Mouse (Mus musculus) hindbrain, embryonic 13.5 days (tissue): ENCODE measurements around the gene Col23a1. TPM values are rescaled to one million over a fixed set of nuclear protein-coding genes. Genes with fewer than 3 reads are reported as not detected.
"Not testable (repeated sequence)": the region's sequence is repeated elsewhere in the genome, so short reads cannot be mapped to it uniquely, and the experiment has no call there.

ENCODE experiments used
- ATAC-seq: fragments of 200-750 bp; cut with Nextera tagmentation; 2 replicates; pipeline ENCODE4 v1.8.0; 2017; ENCODE audit warnings: moderate TSS enrichment; ENCODE audit not compliant: low FRiP score
- H3K27ac ChIP-seq: fragments of 300-500 bp; sonication (generic); 2 replicates; pipeline ENCODE4 v1.5.1; 2015; ENCODE audit warnings: inconsistent platforms, mild to moderate bottlenecking, moderate library complexity
- H3K27me3 ChIP-seq: fragments of 300-500 bp; sonication (generic); 2 replicates; pipeline ENCODE4 v1.6.1; 2015; ENCODE audit warnings: mild to moderate bottlenecking, inconsistent platforms
- H3K36me3 ChIP-seq: fragments of 300-500 bp; sonication (generic); 2 replicates; pipeline ENCODE4 v1.6.1; 2015; ENCODE audit warnings: mild to moderate bottlenecking, inconsistent platforms
- H3K4me1 ChIP-seq: fragments of 300-500 bp; sonication (generic); replicated peaks from 2 replicates; pipeline ENCODE4 v1.6.1; 2015; ENCODE audit warnings: inconsistent platforms
- H3K4me2 ChIP-seq: fragments of 300-500 bp; sonication (generic); 2 replicates; pipeline ENCODE4 v1.6.1; 2015; ENCODE audit warnings: inconsistent platforms, mild to moderate bottlenecking, moderate library complexity
- H3K4me3 ChIP-seq: fragments of 300-500 bp; sonication (generic); 2 replicates; pipeline ENCODE4 v1.5.1; 2015; ENCODE audit warnings: mild to moderate bottlenecking, inconsistent platforms
- H3K9ac ChIP-seq: fragments of 300-500 bp; sonication (generic); 2 replicates; pipeline ENCODE4 v1.6.1; 2015; ENCODE audit warnings: mild to moderate bottlenecking, inconsistent platforms
- H3K9me3 ChIP-seq: fragments of 300-500 bp; sonication (generic); 2 replicates; pipeline ENCODE4 v1.6.1; 2016; ENCODE audit warnings: inconsistent platforms
- WGBS: fragments of 180-500 bp; shearing (Covaris S2); methylation state at CpG from one replicate; pipeline ENCODE4 v1.1.7; 2015; 5-methylcytosine and 5-hydroxymethylcytosine counted together
- polyA plus RNA-seq: library from polyadenylated mRNA; unstranded; fragments of >200 nt; fragmentation: Nextera tagmentation; extraction: Ambion mirVana; gene quantifications from 2 replicates; pipeline ENCODE4 v1.2.1, GENCODE M21; 2015

Col23a1 gene
- polyA plus RNA-seq, 1 experiment from 2014 or later = 7.1 TPM

DNA sequence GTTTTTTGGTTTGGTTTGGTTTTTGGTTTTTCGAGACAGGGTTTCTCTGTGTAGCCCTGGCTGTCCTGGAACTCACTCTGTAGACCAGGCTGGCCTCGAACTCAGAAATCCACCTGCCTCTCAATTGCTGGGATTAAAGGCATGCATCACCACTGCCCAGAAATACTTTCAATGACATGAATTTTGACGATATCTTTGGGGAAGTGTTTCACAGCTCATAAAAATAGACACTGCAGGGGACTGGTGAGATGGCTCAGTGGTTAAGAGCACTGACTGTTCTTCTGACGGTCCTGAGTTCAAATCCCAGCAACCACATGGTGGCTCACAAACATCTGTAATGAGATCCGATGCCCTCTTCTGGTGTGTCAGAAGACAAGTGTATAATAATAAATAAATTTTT, 320.2 kb downstream of the Col23a1 start:
- not testable (repeated sequence) for H3K27me3 ChIP-seq, H3K27ac ChIP-seq, ATAC-seq, H3K9me3 ChIP-seq, H3K36me3 ChIP-seq, H3K4me2 ChIP-seq, H3K4me3 ChIP-seq, H3K9ac ChIP-seq
- H3K4me1 ChIP-seq = peaks cover 16% of the 10 kb centered on the region
- 94% methylated on average over 5 of the region's 5 CpGs for WGBS

DNA sequence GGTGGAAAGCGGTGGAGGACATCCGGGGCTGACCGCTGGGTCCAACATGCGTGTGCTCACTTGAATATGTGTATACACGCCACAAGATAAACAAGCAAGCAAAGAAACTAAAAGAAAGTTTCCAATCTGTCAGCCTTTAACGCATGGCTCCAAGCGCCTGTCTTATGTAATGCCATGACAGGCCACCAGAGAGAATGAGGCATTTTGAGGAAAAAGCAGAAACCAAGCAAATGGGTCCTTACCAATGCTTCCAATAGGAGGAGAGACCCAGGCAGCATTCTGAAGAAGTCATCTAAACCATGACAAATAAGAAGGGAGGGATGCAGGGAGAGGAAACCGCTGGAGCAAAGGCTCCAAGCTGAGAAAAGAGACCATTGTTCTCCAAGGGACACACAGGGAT, 324.5 kb downstream of the Col23a1 start:
- no peaks in the 10 kb centered on the region for H3K9me3 ChIP-seq
- no peak overlapping the region for H3K4me3 ChIP-seq
- H3K4me1 ChIP-seq = peaks cover 16% of the 10 kb centered on the region
- no peak overlapping the region for H3K27ac ChIP-seq
- no peak overlapping the region for H3K4me2 ChIP-seq
- no peak for ATAC-seq
- WGBS = 84% methylated on average over 8 of the region's 8 CpGs
- H3K36me3 ChIP-seq = no peaks in the 10 kb centered on the region
- no peaks in the 10 kb centered on the region for H3K27me3 ChIP-seq
- no peak overlapping the region for H3K9ac ChIP-seq

DNA sequence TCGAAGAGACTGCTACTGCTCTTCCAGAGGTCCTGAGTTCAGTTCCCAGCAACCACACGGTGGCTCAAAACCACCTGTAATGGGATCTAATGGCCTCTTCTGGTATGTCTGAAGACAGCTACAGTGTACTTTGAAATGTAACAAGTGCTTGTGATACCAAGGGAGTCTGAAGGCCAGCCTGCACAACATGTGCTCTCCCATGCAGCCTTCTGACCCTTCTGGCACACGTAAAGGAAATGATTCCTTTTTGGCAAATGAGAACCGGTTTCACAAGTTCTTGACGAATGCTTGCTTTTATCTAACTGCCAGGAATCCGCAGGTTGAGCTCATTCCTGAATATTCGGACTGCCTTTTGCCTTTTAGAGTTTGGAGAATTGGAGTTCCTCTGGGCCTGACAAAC, 325.4 kb downstream of the Col23a1 start:
- H3K4me3 ChIP-seq = peak overlapping the region; percentile 32
- 57% methylated on average over 7 of the region's 7 CpGs for WGBS

DNA sequence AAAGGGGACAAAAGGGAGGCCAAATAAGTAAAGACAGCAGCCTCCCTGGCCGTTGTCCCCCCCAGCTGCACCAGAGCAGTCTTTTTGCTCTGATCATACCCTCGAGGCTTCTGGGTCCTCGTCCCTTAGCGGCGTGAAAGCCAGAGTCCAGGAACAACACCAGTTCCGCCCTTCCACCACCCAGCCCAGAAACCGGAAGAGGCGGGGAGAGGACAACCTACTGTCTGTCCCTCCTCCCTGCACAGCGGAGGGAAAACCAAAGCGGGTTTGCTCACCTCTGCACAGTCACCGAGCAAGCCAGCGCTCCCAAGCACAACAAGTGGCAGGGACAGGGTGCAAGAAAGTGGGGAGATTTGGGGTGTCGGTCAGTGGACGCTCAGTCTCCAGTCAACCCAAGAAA, 325.9 kb downstream of the Col23a1 start:
- peaks cover 24% of the 10 kb centered on the region for H3K4me1 ChIP-seq
- no peaks in the 10 kb centered on the region for H3K27me3 ChIP-seq
- H3K4me3 ChIP-seq = peak overlapping the region; percentile 32
- ATAC-seq = no peak
- no peak overlapping the region for H3K27ac ChIP-seq
- no peaks in the 10 kb centered on the region for H3K9me3 ChIP-seq
- peak overlapping the region; percentile 57 for H3K4me2 ChIP-seq
- H3K36me3 ChIP-seq = no peaks in the 10 kb centered on the region
- peak overlapping the region; percentile 66 for H3K9ac ChIP-seq
- 4% methylated on average over 14 of the region's 14 CpGs for WGBS

More for the DNA sequence above, 325.4 kb downstream of the Col23a1 start:
- H3K27me3 ChIP-seq = no peaks in the 10 kb centered on the region
- no peak for ATAC-seq
- H3K4me2 ChIP-seq = peak overlapping the region; percentile 57
- H3K4me1 ChIP-seq = peaks cover 19% of the 10 kb centered on the region
- H3K36me3 ChIP-seq = no peaks in the 10 kb centered on the region
- peak overlapping the region; percentile 66 for H3K9ac ChIP-seq
- no peak overlapping the region for H3K27ac ChIP-seq
- H3K9me3 ChIP-seq = no peaks in the 10 kb centered on the region

DNA sequence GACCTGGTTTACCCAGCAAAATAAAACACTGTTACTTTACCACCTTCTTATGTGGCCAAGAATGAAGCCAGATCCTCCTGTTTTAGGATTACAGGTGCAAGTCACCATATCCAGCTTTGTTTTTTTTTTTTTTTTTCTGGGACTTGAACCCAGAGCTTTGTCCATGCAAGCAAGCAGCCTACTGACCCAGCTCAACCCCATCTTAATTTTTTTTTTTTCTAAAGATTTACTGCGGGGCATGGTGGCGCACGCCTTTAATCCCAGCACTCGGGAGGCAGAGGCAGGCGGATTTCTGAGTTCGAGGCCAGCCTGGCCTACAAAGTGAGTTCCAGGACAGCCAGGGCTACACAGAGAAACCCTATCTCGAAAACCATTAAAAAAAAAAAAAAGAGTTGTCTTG, 326.4 kb downstream of the Col23a1 start:
- not testable (repeated sequence) for H3K27me3 ChIP-seq, ATAC-seq, H3K9ac ChIP-seq, H3K27ac ChIP-seq, H3K9me3 ChIP-seq, H3K36me3 ChIP-seq
- H3K4me2 ChIP-seq = peak overlapping the region; percentile 57
- H3K4me1 ChIP-seq = peaks cover 29% of the 10 kb centered on the region
- peak overlapping the region; percentile 32; the same call in 1 of the 2 replicates for H3K4me3 ChIP-seq
- WGBS = 92% methylated on average over 7 of the region's 7 CpGs

DNA sequence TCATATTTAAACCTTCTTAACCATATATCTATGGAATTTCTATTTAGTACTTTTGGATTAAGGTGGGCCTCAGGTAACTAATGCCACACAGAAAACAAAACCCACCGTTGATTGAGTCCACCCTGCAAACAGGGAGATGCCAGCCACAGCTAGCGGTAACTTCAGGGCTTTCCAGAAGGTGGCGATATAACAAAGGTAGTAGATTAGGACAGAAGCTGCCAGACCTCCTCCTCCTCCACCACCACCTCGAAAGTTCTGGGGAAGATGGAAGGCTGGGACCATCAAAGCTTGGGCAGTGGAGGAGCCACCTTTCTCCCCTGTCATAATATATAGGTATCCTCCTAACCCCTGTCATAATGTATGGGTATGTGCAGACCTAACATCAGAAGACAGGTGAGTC, 328.0 kb downstream of the Col23a1 start:
- Histone ChIP-seq H3K4me2 (no peak overlapping the region), H3K36me3 (peaks cover 13% of the 10 kb centered on the region), H3K9ac (no peak overlapping the region), H3K4me3 (no peak overlapping the region), H3K27me3 (no peaks in the 10 kb centered on the region), H3K4me1 (peaks cover 38% of the 10 kb centered on the region), H3K9me3 (no peaks in the 10 kb centered on the region), H3K27ac (no peak overlapping the region)
- no peak for ATAC-seq
- 3% methylated on average over 4 of the region's 4 CpGs for WGBS

DNA sequence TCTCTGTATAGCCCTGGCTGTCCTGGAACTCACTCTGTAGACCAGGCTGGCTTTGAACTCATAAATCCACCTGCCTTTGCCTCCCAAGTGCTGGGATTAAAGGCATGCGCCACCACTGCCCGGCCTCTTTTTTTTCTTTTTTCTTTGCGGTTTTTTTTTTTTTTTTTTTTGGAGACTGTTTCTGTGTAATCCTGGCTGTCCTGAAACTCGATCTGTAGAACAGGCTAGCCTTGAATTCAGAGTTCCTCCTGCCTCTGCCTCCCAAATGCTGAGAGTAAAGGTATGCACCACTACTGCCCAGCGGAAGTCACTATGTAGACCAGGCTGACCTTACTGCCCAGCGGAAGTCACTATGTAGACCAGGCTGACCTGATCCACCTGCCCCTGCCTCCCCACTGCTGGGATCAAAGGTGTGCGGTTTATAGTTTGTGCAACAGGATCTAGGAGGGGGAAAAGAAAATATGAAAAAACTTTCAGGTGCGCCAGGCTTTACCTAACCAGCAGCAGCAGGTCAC, 329.2 kb downstream of the Col23a1 start:
- 59% methylated on average over 8 of the region's 8 CpGs for WGBS
- peak overlapping the region; percentile 76 for H3K4me2 ChIP-seq
- H3K36me3 ChIP-seq = peaks cover 26% of the 10 kb centered on the region
- peak overlapping the region; percentile 13; the same call in 1 of the 2 replicates for H3K27ac ChIP-seq
- peak overlapping the region; percentile 46; the same call in 1 of the 2 replicates for H3K9ac ChIP-seq
- ATAC-seq = peak; percentile 66
- no peaks in the 10 kb centered on the region for H3K9me3 ChIP-seq
- H3K27me3 ChIP-seq = no peaks in the 10 kb centered on the region
- peak overlapping the region; percentile 81 for H3K4me3 ChIP-seq
- H3K4me1 ChIP-seq = peaks cover 38% of the 10 kb centered on the region

DNA sequence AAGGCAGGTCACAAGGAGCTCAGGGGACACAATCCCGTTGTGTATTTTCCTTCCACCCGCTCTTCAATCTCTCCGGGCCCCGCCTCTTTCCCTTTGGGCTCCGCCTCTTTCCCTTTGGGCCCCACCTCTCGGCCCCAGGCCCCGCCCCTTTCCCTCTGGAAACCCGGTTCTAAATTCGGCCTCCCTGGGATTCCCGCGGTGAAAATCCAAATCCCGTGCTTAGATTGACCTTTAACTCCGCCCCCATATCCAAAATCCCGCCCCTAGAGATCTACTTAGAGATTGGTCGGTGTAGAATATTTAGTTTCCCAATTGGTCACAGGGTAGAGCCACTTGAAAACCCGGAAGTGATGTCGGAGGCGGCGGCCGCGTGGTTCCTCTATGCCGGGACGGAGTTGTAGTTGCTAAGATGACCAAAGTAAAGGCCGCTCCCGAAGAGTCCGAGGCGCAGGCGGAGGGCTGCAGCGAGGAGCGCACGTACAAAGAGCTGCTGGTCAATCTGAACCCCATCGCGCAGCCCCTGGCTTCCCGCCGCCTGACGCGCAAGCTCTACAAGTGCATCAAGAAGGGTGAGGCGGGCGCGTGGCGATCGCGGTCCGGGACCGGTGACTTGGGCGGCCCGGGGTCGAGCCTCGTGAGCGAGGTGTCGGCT, 329.8 kb downstream of the Col23a1 start, which contains the start of gene Nhp2:
TSS of gene Nhp2 (plus strand) at position 327 of the 652 bp plus-strand sequence.
- peak within 1 kb of the TSS; percentile 61; the same call in 1 of the 2 replicates for H3K27ac ChIP-seq
- under 1% methylated on average over 51 of the region's 51 CpGs for WGBS
- peak; percentile 93 for ATAC-seq

DNA sequence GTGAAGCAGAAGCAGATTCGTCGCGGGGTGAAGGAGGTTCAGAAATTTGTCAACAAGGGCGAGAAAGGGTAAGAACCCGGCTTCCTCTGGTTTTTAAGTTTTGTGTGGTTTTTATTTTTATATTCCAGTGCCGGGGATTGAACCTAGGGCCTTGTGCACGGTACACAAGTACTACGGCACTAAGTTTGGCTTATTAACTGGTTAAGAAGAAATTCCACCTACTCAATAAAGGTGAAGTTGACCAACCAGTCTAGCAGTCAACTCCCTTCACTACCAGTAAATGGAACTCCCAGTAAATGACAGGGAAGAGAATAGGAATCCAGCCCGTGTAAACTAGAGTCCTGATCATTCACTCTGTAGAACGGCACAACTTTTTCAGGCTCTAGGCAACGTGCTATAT, 330.4 kb downstream of the Col23a1 start:
- 2% methylated on average over 11 of the region's 11 CpGs for WGBS

More for the DNA sequence above, 329.8 kb downstream of the Col23a1 start, which contains the start of gene Nhp2:
- Histone ChIP-seq H3K4me2 (peak within 1 kb of the TSS; percentile 76), H3K9ac (peak within 1 kb of the TSS; percentile 79), H3K9me3 (no peaks in the 10 kb centered on the region), H3K27me3 (no peaks in the 10 kb centered on the region), H3K4me3 (peak within 1 kb of the TSS; percentile 81), H3K36me3 (peaks cover 32% of the 10 kb centered on the region), H3K4me1 (peaks cover 37% of the 10 kb centered on the region)

DNA sequence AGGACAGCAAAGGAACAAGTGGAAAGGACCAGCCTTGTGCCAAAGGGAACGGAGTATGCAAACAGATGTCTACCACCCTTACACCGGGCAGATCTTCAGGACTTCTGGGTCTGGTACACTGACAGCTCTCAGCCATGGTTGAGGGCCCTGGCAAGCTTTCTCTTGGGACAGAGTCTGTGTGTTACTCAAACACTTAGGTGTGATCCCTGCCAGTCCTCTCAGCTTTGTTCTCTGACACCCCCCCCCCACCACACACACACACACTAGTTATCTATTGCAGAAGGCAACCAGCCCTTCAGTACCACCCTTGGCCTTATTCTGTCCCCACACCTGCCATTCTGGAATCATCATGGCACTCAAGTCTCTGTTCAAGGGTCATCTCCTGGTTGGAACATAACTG, 332.1 kb downstream of the Col23a1 start:
- no peaks in the 10 kb centered on the region for H3K27me3 ChIP-seq
- 97% methylated on average over 2 of the region's 2 CpGs for WGBS
- ATAC-seq = no peak
- no peak overlapping the region for H3K4me2 ChIP-seq
- peaks cover 53% of the 10 kb centered on the region for H3K36me3 ChIP-seq
- H3K9ac ChIP-seq = no peak overlapping the region
- no peak overlapping the region for H3K4me3 ChIP-seq
- H3K9me3 ChIP-seq = no peaks in the 10 kb centered on the region
- H3K27ac ChIP-seq = no peak overlapping the region
- H3K4me1 ChIP-seq = peaks cover 24% of the 10 kb centered on the region

More for the DNA sequence above, 330.4 kb downstream of the Col23a1 start:
- Histone ChIP-seq H3K9me3 (no peaks in the 10 kb centered on the region), H3K9ac (peak overlapping the region; percentile 79), H3K4me1 (peaks cover 33% of the 10 kb centered on the region), H3K27me3 (no peaks in the 10 kb centered on the region), H3K4me2 (peak overlapping the region; percentile 76), H3K36me3 (peaks cover 37% of the 10 kb centered on the region), H3K4me3 (peak overlapping the region; percentile 81), H3K27ac (no peak overlapping the region)
- ATAC-seq = no peak

DNA sequence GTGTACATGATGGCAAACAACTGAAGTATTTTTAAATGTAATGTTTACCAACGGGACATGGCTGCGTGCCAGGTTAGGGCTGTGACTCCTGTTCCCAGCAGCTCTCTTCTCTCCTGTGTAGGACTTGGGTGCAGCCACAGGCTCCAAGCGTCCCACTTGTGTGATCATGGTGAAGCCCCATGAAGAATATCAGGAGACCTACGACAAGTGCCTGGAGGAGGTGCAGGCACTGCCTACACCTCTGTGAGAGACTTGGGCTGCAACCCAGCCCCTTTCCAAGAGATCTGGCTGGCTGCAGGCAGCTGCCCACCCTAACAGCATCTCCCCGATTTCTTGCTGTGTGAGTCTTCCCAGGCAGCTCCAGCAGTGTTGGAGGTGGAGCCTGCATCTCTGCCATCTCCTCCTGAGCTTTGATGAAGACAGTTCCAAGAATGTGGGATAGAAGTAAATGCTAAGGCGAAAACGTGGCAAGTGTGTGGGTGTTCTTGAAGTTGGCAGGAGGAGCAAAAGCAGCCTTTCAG, 333.3 kb downstream of the Col23a1 start:
- no peak overlapping the region for H3K4me3 ChIP-seq
- no peak overlapping the region for H3K27ac ChIP-seq
- H3K9ac ChIP-seq = no peak overlapping the region
- H3K36me3 ChIP-seq = peaks cover 66% of the 10 kb centered on the region
- H3K27me3 ChIP-seq = no peaks in the 10 kb centered on the region
- 95% methylated on average over 7 of the region's 7 CpGs for WGBS
- ATAC-seq = no peak
- no peaks in the 10 kb centered on the region for H3K9me3 ChIP-seq
- H3K4me2 ChIP-seq = no peak overlapping the region
- H3K4me1 ChIP-seq = peaks cover 24% of the 10 kb centered on the region

DNA sequence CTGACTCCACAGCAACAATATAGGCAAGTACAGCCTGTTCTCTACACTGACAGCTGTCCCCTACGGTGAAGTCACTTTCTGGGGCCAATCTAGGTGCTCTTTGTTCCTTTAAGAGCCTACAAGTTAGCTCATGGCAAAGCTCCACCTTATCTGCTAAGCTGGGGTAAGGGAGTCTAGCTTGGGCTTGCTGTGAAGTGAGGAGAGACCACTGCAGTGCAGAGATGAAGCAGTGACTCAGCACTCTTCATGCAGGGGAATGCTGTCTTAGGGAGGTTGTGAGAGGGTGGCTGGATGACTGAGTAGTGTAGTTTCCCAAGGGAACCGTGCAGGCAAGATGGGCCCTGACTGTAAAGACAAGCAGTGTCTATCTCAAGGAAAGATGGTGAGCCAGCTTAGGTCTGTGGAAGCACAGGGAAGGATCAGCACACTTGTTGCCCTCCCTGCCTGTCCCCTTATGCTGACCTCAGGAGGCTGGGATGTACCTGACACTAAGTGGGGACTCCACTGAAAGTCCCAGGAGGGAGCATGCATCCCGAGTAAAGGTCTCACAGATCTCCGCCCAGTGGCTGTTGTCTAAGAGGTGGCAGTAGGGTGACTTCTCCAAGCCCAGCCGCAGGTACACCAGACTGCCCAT, 335.6 kb downstream of the Col23a1 start:
- WGBS = 89% methylated on average over 5 of the region's 5 CpGs
- Histone ChIP-seq H3K27me3 (no peaks in the 10 kb centered on the region), H3K4me3 (no peak overlapping the region), H3K27ac (no peak overlapping the region), H3K9me3 (no peaks in the 10 kb centered on the region), H3K9ac (no peak overlapping the region), H3K4me2 (no peak overlapping the region), H3K4me1 (peaks cover 17% of the 10 kb centered on the region), H3K36me3 (peaks cover 80% of the 10 kb centered on the region)
- ATAC-seq = no peak
